Mouse (Mus musculus): ENCODE data around the gene Lrr1.

Gene Lrr1

DNA sequence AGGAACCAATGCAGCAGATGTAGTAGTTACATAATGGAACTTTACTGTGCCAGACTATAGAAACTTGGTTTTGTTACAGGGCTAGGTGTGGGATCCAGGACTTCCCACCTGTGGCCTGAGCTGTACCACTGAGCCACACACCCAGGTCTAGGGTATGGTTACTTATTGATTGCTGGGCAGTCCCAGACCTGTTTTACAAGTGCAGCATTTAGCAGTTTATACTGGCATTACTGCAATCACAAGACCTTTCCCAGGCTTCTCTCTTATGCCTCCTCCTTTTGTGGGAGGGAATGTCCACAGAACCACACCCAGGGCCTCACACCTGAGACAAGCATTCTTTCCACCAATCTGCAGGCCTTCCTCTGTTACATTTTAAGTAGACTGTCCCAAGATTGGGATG lies 30.4 kb downstream of the Lrr1 start:
- no peak for DNase-seq (ENCODE audit: low read depth)

- no peak for DNase-seq (ENCODE audit: low read depth)
Measured at GRCm38 (mm10) chr12:69204052-69204833, 35.6 kb downstream of the Lrr1 start, which contains the start of gene Gm49384. TSS of gene Gm49384 (minus strand) at chr12:69204267.

- no peak for DNase-seq (ENCODE audit: low read depth)
Measured at GRCm38 (mm10) chr12:69207396-69207795, 38.8 kb downstream of the Lrr1 start.

DNA sequence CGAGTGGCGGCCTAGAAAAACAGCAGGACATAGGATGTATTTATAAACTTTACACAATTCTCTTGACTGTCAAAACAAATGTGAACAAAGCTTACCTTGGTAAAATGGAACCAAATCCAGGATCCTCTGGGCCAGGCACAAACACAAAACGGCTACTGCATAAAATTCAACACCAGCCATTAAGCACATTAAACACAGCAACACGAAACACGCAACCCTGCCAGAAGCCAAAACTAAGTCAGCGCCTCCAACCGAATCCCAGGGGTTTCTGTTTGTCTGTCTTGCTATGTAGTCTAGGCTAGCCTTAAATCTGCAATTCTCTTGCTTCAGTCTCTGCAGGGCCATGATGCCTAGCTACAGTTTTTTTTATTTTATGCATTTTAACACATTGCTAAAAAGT lies 39.3 kb downstream of the Lrr1 start:
- no peak for DNase-seq (ENCODE audit: low read depth)

GRCm38 (mm10) chr12:69208520-69208919 lies 39.9 kb downstream of the Lrr1 start:
- no peak for DNase-seq (ENCODE audit: low read depth)

DNA sequence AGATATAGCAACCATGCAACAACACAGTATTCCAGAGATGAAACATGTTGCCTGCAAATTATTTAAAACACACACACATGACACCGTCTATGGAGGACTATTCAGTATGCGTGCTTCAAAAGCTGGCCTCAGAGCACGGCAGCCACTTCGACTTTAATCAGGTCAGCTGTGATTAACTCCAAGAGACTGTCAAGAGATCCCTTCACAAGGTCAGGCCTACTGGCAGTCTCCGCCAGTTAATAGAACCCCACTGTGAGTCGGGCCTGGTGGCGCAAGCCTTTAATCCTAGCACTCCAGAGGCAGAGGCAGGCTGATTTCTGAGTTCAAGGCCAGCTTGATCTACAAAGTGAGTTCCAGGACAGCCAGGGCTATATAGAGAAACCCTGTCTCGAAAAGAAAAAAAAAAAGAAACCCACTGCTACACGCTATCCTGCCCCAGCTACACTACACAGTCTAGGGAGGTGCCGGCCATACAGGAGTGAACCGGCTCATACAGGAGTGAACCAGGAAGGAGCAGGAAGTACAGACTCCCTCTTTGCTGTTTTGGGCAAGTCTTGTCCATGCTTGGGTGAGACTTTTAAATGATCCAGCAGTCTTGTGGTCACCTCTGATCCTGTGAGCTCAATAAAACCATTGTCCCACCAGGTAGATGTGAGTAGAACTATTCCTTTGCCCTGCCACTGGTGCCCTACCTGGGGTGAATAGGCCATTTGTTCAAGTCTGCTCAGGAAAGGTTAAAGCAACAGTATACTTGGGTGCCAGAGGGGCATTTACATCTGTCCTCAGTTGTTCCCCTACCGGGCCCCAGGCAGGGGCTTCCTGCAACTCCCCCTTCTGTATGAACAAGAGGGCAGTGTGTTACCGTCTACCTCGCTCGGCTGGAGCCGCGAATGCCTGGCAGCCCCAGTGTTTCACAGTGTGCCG lies 41.7 kb downstream of the Lrr1 start:
- no peak for DNase-seq (ENCODE audit: low read depth)

DNA sequence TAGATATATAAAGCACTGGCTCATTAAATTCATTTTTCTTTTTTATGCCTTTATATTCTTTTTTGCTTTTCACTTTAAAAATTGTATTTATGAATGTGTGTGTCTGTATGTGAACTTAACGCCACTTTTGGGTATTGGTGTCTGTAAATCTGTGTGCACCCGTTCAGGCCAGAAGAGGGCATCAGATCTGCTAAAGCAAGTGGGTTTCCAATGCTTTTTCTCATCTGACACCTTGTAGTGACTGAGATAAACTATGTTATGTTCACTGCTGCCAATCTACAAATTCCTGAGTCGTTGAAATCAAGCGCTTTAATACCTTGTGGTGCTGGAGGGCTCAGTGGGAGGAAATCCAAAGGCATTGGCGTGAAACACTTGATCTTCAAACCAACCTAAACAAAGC lies 42.4 kb downstream of the Lrr1 start:
- DNase-seq (ENCODE audit: low read depth) = no peak

DNA sequence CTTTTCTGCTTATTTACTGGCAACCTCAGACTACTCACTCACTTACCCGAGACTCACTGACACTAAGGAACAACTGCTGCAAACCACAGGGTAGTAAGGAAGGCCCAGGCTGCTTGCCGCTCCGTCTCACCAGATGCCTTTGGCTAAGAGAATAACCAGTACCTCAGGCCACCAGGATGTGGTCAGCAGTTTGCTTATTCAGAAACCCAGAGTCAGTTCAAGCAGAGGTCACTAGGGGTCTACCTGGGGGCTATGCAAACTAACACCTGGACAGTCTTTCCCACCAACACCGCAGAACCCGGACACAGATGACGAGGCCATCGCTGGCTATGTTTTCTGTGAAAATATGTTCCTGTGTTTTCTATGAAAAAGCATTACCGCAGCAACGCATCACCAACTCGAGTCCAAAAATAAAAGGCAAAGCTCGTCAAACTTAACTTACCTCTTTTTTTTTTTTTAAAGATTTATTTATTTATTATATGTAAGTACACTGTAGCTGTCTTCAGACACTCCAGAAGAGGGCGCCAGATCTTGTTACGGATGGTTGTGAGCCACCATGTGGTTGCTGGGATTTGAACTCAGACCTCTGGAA lies 44.7 kb downstream of the Lrr1 start:
- no peak for DNase-seq (ENCODE audit: low read depth)

- no peak for DNase-seq (ENCODE audit: low read depth)
Measured at GRCm38 (mm10) chr12:69214393-69214792, 45.8 kb downstream of the Lrr1 start.

DNA sequence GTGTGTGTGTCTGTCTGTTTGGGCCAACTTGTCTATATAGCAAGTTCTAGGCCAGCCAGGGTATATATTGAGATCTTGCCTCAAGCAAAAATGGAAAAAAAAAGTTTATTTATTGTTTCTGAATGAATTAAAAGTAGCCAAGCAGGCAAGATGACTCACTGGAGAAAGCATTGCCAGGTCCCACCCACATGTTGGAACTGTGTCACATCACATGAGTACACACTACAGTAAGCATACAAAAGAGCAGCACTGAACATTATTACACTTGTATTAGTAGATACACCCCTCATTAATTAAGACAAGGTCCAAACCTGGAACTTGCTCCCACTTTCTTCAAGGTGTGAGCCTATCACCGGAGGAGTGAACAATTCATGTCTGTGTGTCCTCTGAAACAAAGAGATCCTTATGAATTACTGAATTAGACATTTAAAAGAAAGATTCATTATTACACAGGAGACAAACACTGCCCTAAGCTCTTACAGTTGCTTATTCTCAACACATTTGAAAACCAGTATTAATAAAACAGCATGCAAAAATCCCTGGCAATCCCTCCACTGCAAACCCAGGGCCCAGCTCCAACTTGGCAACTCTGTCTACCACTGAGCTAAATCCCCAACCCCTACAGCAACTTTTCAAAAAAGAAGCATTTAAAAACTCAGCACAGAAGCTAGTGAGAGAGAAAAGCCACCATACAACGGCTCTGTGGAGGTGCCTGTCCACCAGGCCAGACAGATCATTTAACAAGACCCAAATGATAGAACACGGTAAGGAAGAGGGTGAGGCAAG lies 46.6 kb downstream of the Lrr1 start:
- no peak for DNase-seq (ENCODE audit: low read depth)

DNA sequence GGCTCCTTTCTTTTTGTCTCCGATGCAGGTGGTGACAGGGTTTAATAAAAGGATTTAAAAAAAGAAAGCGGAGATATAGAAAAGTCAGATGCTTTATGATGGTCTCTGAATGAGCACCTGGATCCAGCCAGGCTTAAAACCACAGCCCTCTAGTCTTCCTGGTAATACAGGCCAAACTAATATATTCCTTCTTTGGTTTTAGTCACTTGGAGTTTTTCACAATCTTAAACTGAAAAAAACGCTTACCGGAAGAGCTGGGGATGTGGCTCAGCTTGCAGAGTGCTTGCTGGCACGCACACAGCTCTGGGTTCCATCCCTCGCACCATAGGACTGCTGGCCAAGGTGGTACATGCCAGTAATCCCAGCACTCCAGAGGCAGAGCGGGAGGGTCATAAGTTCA lies 48.0 kb downstream of the Lrr1 start:
- DNase-seq (ENCODE audit: low read depth) = no peak

DNA sequence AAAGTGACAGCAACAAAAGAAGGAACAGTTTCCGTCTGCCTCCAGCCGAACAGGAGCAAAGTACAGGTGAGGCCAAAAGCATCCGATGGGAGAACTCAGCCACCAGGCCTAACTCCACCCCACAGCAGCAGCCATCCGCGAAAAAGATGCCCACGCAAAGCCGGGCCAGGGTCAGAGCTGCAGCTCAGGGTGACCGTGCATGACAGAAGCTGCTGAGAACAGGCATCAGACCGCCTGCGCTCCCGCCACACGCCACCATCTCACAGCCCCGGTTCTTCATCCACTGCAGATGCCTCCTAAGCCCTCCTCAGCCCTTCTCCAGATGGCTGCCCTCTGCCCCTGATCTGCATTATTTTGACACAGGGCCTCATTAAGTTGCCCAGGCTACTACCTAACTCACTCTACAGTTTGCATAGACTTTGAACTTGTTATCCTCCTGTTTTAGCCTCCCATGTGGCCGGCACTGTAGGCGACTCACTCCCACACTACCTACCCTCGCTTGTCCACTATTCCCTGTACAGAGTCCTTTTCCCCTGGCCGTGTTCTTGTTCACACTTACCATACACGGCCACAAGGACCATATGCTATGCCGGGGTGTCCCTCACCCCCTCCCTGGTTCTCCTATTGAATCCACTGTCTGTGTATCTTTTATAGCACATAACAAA lies 52.1 kb downstream of the Lrr1 start:
- DNase-seq (ENCODE audit: low read depth) = no peak

DNA sequence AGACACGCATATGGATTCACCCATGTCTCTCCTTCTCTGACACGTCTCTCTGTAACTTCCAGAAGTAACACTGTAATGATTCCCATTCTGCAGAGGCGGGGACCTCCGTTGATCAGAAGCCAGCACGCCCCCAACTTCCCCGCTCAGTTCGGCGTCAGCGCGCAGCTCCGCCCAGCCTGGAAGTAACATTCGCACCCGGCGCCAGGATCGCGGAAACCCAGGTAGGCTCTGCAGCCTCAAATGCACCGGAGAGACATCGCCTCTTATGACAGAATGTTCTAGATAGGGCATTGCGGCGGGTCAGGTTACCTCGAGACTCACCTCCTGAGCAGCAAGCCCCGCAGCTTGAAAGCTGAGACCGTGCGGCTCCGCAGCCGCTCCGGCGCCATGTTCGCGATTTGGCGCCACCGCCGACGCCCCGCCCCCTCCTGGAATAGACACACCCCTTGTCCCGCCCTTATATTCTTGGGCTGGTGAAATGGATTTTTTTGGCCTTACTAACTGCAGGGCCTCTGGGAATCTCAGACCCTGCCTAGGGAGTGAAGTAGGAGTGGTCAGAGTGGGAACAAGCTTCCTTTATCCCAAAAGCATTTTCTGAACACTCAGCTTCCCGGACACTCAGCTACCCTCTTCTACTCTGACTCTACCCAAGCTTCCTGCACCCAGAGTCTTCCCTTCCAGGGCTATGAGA lies 59.3 kb downstream of the Lrr1 start, which contains the start of gene Pole2:
TSS of gene Pole2 (minus strand) at position 420 of the 691 bp plus-strand sequence.
- DNase-seq (ENCODE audit: low read depth) = peak; percentile 81
